ENCODE assay signal across 25 mouse cellular contexts in genomic region chr14:52720640-52721039, GRCm38 (mm10).
DNase-seq lines count a peak whose midpoint lies in the region; ATAC-seq and TF ChIP-seq lines count a peak whose summit lies in the region.
"Had no signal": no experiment of that assay in that cellular context is flagged by ENCODE, and none has a peak within 500 bp of the region (broad histone marks: within the 10 kb centered on the region; RNA-seq: fewer than 3 reads in every experiment).

No protein-coding gene starts in this region.

- TF ChIP-seq CTCF in CH12.LX (conservative IDR thresholded peaks at IDR 0.05 in 1 of 2, IDR thresholded peaks at IDR 0.05 in 1 of 2; ENCODE audit: low read depth in 2 of 2, low read length in 2 of 2) = no peak
- no peak for TF ChIP-seq CTCF in hindbrain, postnatal 0 days (IDR thresholded peaks at IDR 0.05; ENCODE audit: low read depth)

- in situ Hi-C loops in CH12.LX (cut with MboI; ENCODE audit: low pct_ligation_motif_present, low pct_unique_long_range_greater_than_20kb, low sequenced_read_pairs) = no loop called here

- no peak for TF ChIP-seq RAD21 in CH12.LX (IDR thresholded peaks at IDR 0.05; ENCODE audit: low read depth, low read length)

- TF ChIP-seq EP300 in CH12.LX (IDR thresholded peaks at IDR 0.05; ENCODE audit: low read length) = no peak

- no peak overlapping the region for H3K4me2 ChIP-seq in CH12.LX (ENCODE audit: insufficient read depth, low read depth, poor library complexity, severe bottlenecking)
- no peak overlapping the region for H3K4me2 ChIP-seq in hindbrain, postnatal 0 days (ENCODE audit: low read depth, low read length)
- H3K4me2 ChIP-seq: forebrain, embryonic 13.5 days; heart, embryonic 11.5 days; hindbrain, embryonic 12.5 days; neural tube, embryonic 12.5 days had no signal

- 91% methylated on average over 9 of the region's 9 CpGs for WGBS in hindbrain, postnatal 0 days

- H3K27ac ChIP-seq in CH12.LX (ENCODE audit: insufficient read depth, low read depth) = no peak overlapping the region
- no peak overlapping the region for H3K27ac ChIP-seq in hindbrain, postnatal 0 days
- H3K27ac ChIP-seq: forebrain, embryonic 13.5 days; hindbrain, embryonic 12.5 days; kidney, postnatal 0 days; neural tube, embryonic 12.5 days had no signal

- no peak for ATAC-seq in hindbrain, postnatal 0 days
- ATAC-seq: forebrain, embryonic 13.5 days had no signal

- no peaks in the 10 kb centered on the region for H3K9me3 ChIP-seq in CH12.LX (replicated peaks; ENCODE audit: low read length)
- H3K9me3 ChIP-seq in hindbrain, postnatal 0 days (ENCODE audit: low read length) = no peaks in the 10 kb centered on the region
- H3K9me3 ChIP-seq: forebrain, embryonic 13.5 days; hindbrain, embryonic 12.5 days; neural tube, embryonic 12.5 days had no signal

- H3K4me1 ChIP-seq in CH12.LX (ENCODE audit: control insufficient read depth in 1 of 2, insufficient read depth in 2 of 2) = peaks cover 3 to 5% of the 10 kb centered on the region in 2 experiments
- H3K4me1 ChIP-seq in hindbrain, postnatal 0 days (ENCODE audit: insufficient read depth, low read length) = no peaks in the 10 kb centered on the region
- H3K4me1 ChIP-seq: forebrain, embryonic 13.5 days; hindbrain, embryonic 12.5 days; neural tube, embryonic 12.5 days had no signal

- H3K27me3 ChIP-seq in CH12.LX (replicated peaks) = no peaks in the 10 kb centered on the region
- H3K27me3 ChIP-seq in hindbrain, postnatal 0 days (ENCODE audit: insufficient read depth, low read length) = no peaks in the 10 kb centered on the region
- H3K27me3 ChIP-seq: forebrain, embryonic 13.5 days; hindbrain, embryonic 12.5 days; neural tube, embryonic 12.5 days had no signal

- H3K36me3 ChIP-seq in CH12.LX (replicated peaks in 1 of 2; ENCODE audit: control insufficient read depth in 1 of 2, insufficient read depth in 1 of 2, low read length in 1 of 2) = no peaks in the 10 kb centered on the region
- H3K36me3 ChIP-seq in hindbrain, postnatal 0 days (ENCODE audit: insufficient read depth, low read length) = no peaks in the 10 kb centered on the region
- H3K36me3 ChIP-seq: hindbrain, embryonic 12.5 days; neural tube, embryonic 12.5 days had no signal

- peak; percentile 9 for DNase-seq in thymus, postnatal 0 days (ENCODE audit: low spot score)
- DNase-seq in thymus, adult 18-20 months = no peak
- DNase-seq in CH12.LX (ENCODE audit: extremely low read depth) = peak; percentile 35
- DNase-seq in R1 (ENCODE audit: low read depth, low spot score) = peak; percentile 27
- peak; percentile 36 for DNase-seq in induced T-regulatory cell, adult 2 months (ENCODE audit: low read depth)
- DNase-seq in ovary, postnatal 10 days (ENCODE audit: low spot score) = no peak
- DNase-seq in hindbrain, postnatal 0 days (ENCODE audit: low spot score) = no peak
- no peak for DNase-seq in cerebellum, postnatal 25 days
- DNase-seq: adrenal gland, adult 2 months; cerebellum, adult 11-12 months; cerebellum, postnatal 14 days; embryo, embryonic 11 days; heart, adult 11 months; heart, postnatal 10 days; kidney, adult 2 months; lung, postnatal 14 days; midbrain, embryonic 14.5 days; retina, postnatal 1 day; right cerebral cortex, postnatal 25 days; spleen, adult 18-20 months had no signal

- dilution Hi-C loops in CH12.LX (cut with MboI; ENCODE audit: extremely low pct_ligation_motif_present, extremely low pct_unique_long_range_greater_than_20kb, low sequenced_read_pairs) = no loop called here

- no peak overlapping the region for H3K9ac ChIP-seq in CH12.LX (ENCODE audit: insufficient read depth, low read depth)
- H3K9ac ChIP-seq in hindbrain, postnatal 0 days (replicated peaks; ENCODE audit: low read length) = no peak overlapping the region
- H3K9ac ChIP-seq: forebrain, embryonic 13.5 days; hindbrain, embryonic 12.5 days; neural tube, embryonic 12.5 days had no signal

- no peak for TF ChIP-seq POLR2A in CH12.LX (IDR thresholded peaks at IDR 0.05; ENCODE audit: low read depth, low read length)

- H3K79me2 ChIP-seq in CH12.LX (replicated peaks; ENCODE audit: control insufficient read depth, extremely low read depth, insufficient read depth, poor library complexity, severe bottlenecking) = no peaks in the 10 kb centered on the region

- no peak overlapping the region for H3K4me3 ChIP-seq in CH12.LX (replicated peaks in 1 of 3; ENCODE audit: low read depth in 2 of 3, low read length in 2 of 3, poor library complexity in 1 of 3)
- H3K4me3 ChIP-seq in hindbrain, postnatal 0 days (ENCODE audit: low read length) = no peak overlapping the region
- H3K4me3 ChIP-seq: forebrain, embryonic 13.5 days; hindbrain, embryonic 12.5 days; neural tube, embryonic 12.5 days had no signal

TF ChIP-seq in CH12.LX, 34 proteins besides CTCF, POLR2A, EP300 and RAD21:
- TF ChIP-seq MYC (IDR thresholded peaks at IDR 0.05; ENCODE audit: low read depth, low read length) (no peak), CHD2 (IDR thresholded peaks at IDR 0.05; ENCODE audit: low read length) (no peak), MXI1 (IDR thresholded peaks at IDR 0.05; ENCODE audit: low read depth, low read length) (no peak), USF1 (IDR thresholded peaks at IDR 0.05; ENCODE audit: low read depth, low read length) (no peak), GABPA (IDR thresholded peaks at IDR 0.05; ENCODE audit: insufficient replicate concordance, low read depth, low read length) (no peak), TCF12 (IDR thresholded peaks at IDR 0.05; ENCODE audit: low read depth, low read length) (no peak), ELF1 (IDR thresholded peaks at IDR 0.05; ENCODE audit: low read depth, low read length) (no peak), BHLHE40 (IDR thresholded peaks at IDR 0.05; ENCODE audit: low read depth, low read length) (no peak), RCOR1 (conservative IDR thresholded peaks at IDR 0.05; ENCODE audit: low read depth, low read length) (no peak), USF2 (conservative IDR thresholded peaks at IDR 0.05; ENCODE audit: low read depth, low read length) (no peak), MEF2A (IDR thresholded peaks at IDR 0.05; ENCODE audit: borderline replicate concordance, low read depth, low read length) (no peak)
TF ChIP-seq in CH12.LX: peak in this region for 0.

Comparison
In these comparisons a context has a peak if more than half of its experiments do, and no peak if none do; other contexts are left out.
1. DNase-seq: peak in thymus, postnatal 0 days (single experiment), CH12.LX (single experiment), R1 (single experiment) and induced T-regulatory cell, adult 2 months (single experiment); none in thymus, adult 18-20 months (0 of 2), ovary, postnatal 10 days (single experiment), hindbrain, postnatal 0 days (single experiment) and cerebellum, postnatal 25 days (0 of 2).